In genomic region chr9:77754728-77755402, GRCm38 (mm10) we compare ENCODE assay signal across 8 mouse cellular contexts. TPM values are rescaled to one million over a fixed set of nuclear protein-coding genes. Genes with fewer than 3 reads are reported as not detected.
DNase-seq lines count a peak whose midpoint lies in the region; ATAC-seq and TF ChIP-seq lines count a peak whose summit lies in the region.

No protein-coding gene starts in this region.

- H3K27ac ChIP-seq in hindbrain, postnatal 0 days, result peak overlapping the region; percentile 83
- H3K27ac ChIP-seq in midbrain, embryonic 15.5 days, result peak overlapping the region; percentile 88
- peak overlapping the region; percentile 85 for H3K27ac ChIP-seq in testis, adult 2 months (ENCODE audit: control insufficient read depth, insufficient read depth, low read depth, low read length)

- peak overlapping the region; percentile 94 for H3K4me3 ChIP-seq in hindbrain, postnatal 0 days (ENCODE audit: low read length)
- peak overlapping the region; percentile 92 for H3K4me3 ChIP-seq in midbrain, embryonic 15.5 days
- H3K4me3 ChIP-seq in testis, adult 2 months (ENCODE audit: control insufficient read depth, low read depth, low read length), result peak overlapping the region; percentile 98

- ATAC-seq in hindbrain, postnatal 0 days, result peak; percentile 87
- ATAC-seq in midbrain, embryonic 15.5 days (replicated peaks), result peak; percentile 79

- TF ChIP-seq CTCF in hindbrain, postnatal 0 days (IDR thresholded peaks at IDR 0.05; ENCODE audit: low read depth), result no peak; the same call in 1 of the 2 replicates
- 0 out of 2 replicates have a peak, but pooled peaks have one; percentile 11 for TF ChIP-seq CTCF in testis, adult 2 months (IDR thresholded peaks at IDR 0.05; ENCODE audit: control insufficient read depth, insufficient read depth, insufficient replicate concordance, low read depth, low read length)

- no peak for TF ChIP-seq POLR2A in testis, adult 2 months (IDR thresholded peaks at IDR 0.05; ENCODE audit: control insufficient read depth, low read depth, low read length)

- H3K9me3 ChIP-seq in hindbrain, postnatal 0 days (ENCODE audit: low read length), result no peaks in the 10 kb centered on the region
- no peaks in the 10 kb centered on the region for H3K9me3 ChIP-seq in midbrain, embryonic 15.5 days

- H3K9ac ChIP-seq in hindbrain, postnatal 0 days (replicated peaks; ENCODE audit: low read length), result peak overlapping the region; percentile 77
- peak overlapping the region; percentile 72 for H3K9ac ChIP-seq in midbrain, embryonic 15.5 days

- WGBS in hindbrain, postnatal 0 days, result under 1% methylated on average over 55 of the region's 57 CpGs
- under 1% methylated on average over 57 of the region's 57 CpGs for WGBS in midbrain, embryonic 15.5 days

- DNase-seq in 416B (ENCODE audit: low read depth) (peak; percentile 70), liver (peak; percentile 73)
- DNase-seq in Muller cell, postnatal 12 days (ENCODE audit: inconsistent ontology term), result peak; percentile 85
- peak; percentile 83 for DNase-seq in cerebellum, adult 9-11 months
- peak; percentile 68 for DNase-seq in forelimb bud, embryonic 11.5 days (ENCODE audit: low read depth, low spot score)
- peak; percentile 77 for DNase-seq in hindbrain, postnatal 0 days (ENCODE audit: low spot score)

- no peaks in the 10 kb centered on the region for H3K4me1 ChIP-seq in hindbrain, postnatal 0 days (ENCODE audit: insufficient read depth, low read length)
- peaks cover 17% of the 10 kb centered on the region for H3K4me1 ChIP-seq in midbrain, embryonic 15.5 days
- peaks cover 14% of the 10 kb centered on the region for H3K4me1 ChIP-seq in testis, adult 2 months (ENCODE audit: control insufficient read depth, insufficient read depth, low read length)

- peak overlapping the region; percentile 81 for H3K4me2 ChIP-seq in hindbrain, postnatal 0 days (ENCODE audit: low read depth, low read length)
- peak overlapping the region; percentile 60 for H3K4me2 ChIP-seq in midbrain, embryonic 15.5 days

- H3K27me3 ChIP-seq in hindbrain, postnatal 0 days (ENCODE audit: insufficient read depth, low read length), result no peaks in the 10 kb centered on the region
- no peaks in the 10 kb centered on the region for H3K27me3 ChIP-seq in midbrain, embryonic 15.5 days (replicated peaks)
- no peaks in the 10 kb centered on the region for H3K27me3 ChIP-seq in testis, adult 2 months (ENCODE audit: control insufficient read depth, insufficient read depth, low read length)

- no peaks in the 10 kb centered on the region for H3K36me3 ChIP-seq in hindbrain, postnatal 0 days (ENCODE audit: insufficient read depth, low read length)
- H3K36me3 ChIP-seq in midbrain, embryonic 15.5 days (replicated peaks), result no peaks in the 10 kb centered on the region
- H3K36me3 ChIP-seq in testis, adult 2 months (ENCODE audit: control insufficient read depth, insufficient read depth, low read length), result no peaks in the 10 kb centered on the region

RNA-seq across cellular contexts. Expression of gene Gclc, which starts 0.5 kb away (rescaled TPM):
- 21.7 and 24.9 TPM in 2 replicates for total RNA-seq in hindbrain, postnatal 0 days (2014; rRNA removed)
- polyA plus RNA-seq in hindbrain, postnatal 0 days (2015; fragmentation: Nextera tagmentation; extraction: Ambion mirVana), result 16.3 and 16.9 TPM in 2 replicates
- 16.7 and 16.8 TPM in 2 replicates for polyA plus RNA-seq in midbrain, embryonic 15.5 days (2015; fragmentation: Nextera tagmentation; extraction: Ambion mirVana)
- 11.1 and 12.9 TPM in 2 replicates for polyA plus RNA-seq in testis, adult 2 months (2012; rRNA removed)

Comparison
In these comparisons a context has a peak if more than half of its experiments do, and no peak if none do; other contexts are left out.
1. Peak in every context shown above with its lines: DNase-seq, ATAC-seq, H3K4me3 ChIP-seq and H3K27ac ChIP-seq.